Mouse (Mus musculus): ENCODE measurements around the gene Skil. TPM values are rescaled to one million over a fixed set of nuclear protein-coding genes. Genes with fewer than 3 reads are reported as not detected.

Skil gene
- 19.9 and 24.0 TPM in 2 replicates for polyA plus RNA-seq (2015; fragmentation: Nextera tagmentation; extraction: Ambion mirVana)

DNA sequence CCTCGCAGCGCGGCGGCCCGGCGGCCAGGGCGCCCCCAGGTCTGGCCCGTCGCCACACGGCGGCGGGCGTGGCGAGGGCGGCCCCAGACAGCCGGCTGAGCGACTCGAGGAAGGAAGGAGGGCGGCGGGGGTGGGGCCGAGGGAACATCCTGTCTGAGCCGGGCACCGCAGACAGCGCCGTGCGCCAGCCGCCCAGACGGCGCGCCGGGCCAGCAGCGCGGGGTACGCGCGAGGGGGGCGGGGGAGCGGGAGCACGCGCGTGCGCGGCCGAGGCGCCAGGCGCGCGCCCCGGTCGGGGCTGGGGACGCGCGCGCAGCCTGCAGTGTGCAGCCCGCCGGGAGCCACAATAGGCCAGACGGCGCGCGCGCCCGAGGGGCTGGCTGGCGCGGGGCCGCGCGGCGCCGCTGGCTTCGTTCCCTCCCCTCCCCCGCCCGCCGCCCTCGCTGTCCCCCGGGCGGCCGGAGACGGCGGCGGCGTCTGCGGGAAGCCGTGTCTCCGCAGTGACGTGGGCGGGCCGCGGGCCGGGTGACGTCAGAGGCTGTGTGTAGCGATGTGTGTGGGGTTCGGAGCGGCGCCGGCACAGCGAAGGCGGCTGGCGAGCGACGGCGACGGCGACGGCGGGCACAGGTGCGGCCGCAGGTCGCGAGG lies at the start of gene Skil:
Gene Skil, plus strand, starts transcription at position 528 of the 648 bp plus-strand sequence.
- under 1% methylated on average over 87 of the region's 109 CpGs for WGBS
- Histone ChIP-seq H3K4me3 (replicated peaks) (peak within 1 kb of the TSS; percentile 66), H3K36me3 (peaks cover 15% of the 10 kb centered on the region; the same call in 1 of the 2 replicates), H3K9ac (peak within 1 kb of the TSS; percentile 64), H3K9me3 (replicated peaks) (no peaks in the 10 kb centered on the region), H3K27me3 (no peaks in the 10 kb centered on the region), H3K4me1 (peaks cover 31% of the 10 kb centered on the region), H3K27ac (peak within 1 kb of the TSS; percentile 99), H3K4me2 (peak within 1 kb of the TSS; percentile 75)
- peak; percentile 98 for ATAC-seq (replicated peaks; ENCODE audit: low FRiP score)

GRCm38 (mm10) chr3:31047263-31047662 lies 47.6 kb upstream of the Skil start:
- H3K4me1 ChIP-seq: no peaks in the 10 kb centered on the region
- no peak overlapping the region for H3K4me2 ChIP-seq
- no peaks in the 10 kb centered on the region for H3K27me3 ChIP-seq
- no peak overlapping the region for H3K4me3 ChIP-seq (replicated peaks)
- peaks cover 70% of the 10 kb centered on the region for H3K36me3 ChIP-seq
- no peak overlapping the region for H3K27ac ChIP-seq
- WGBS: 66% methylated on average over 3 of the region's 3 CpGs
- H3K9me3 ChIP-seq (replicated peaks): no peaks in the 10 kb centered on the region
- ATAC-seq (replicated peaks; ENCODE audit: low FRiP score): no peak
- no peak overlapping the region for H3K9ac ChIP-seq

DNA sequence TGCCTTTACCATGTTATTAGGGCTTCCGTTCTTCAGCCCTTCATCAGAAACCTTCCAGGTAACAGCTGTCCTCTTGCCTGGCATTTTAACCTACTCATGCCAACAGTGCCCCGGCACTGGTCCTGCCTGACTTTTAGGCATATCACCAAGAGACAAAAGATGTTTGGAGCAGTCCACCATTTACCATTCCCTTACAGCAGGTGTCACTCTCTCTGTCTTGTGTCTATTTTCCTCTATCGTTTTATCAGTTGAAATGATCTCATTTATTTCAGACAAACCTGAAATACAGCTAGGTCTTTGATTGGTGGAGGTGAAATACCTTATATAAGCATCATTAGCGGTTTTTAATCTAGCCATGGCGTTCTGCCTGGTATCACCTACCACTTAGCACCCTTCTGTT lies 45.8 kb upstream of the Skil start:
- Histone ChIP-seq H3K4me2 (no peak overlapping the region), H3K27me3 (no peaks in the 10 kb centered on the region), H3K4me1 (no peaks in the 10 kb centered on the region), H3K9me3 (replicated peaks) (no peaks in the 10 kb centered on the region), H3K27ac (no peak overlapping the region), H3K9ac (no peak overlapping the region), H3K4me3 (replicated peaks) (no peak overlapping the region), H3K36me3 (peaks cover 61% of the 10 kb centered on the region)
- WGBS: 86% methylated on average over 5 of the region's 5 CpGs
- no peak for ATAC-seq (replicated peaks; ENCODE audit: low FRiP score)

DNA sequence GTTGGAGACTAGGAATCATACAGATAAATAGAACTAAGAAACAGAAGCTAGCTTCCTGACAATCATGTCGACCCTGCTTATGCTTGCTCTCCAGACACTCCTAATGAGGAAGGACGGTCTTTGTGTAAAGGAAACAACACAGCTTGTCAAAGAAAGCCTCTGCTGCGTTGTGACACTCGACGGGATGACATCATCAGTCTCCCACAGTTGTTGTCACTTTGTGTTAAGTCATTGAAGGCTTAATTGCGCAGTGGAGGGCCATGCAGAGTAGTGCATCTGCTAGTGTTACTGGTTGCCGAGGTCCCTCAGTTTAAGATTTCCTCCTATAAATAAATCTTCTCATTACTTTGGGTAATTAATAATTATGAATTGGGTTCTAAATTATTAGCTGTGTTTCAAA lies 44.5 kb upstream of the Skil start:
- H3K9ac ChIP-seq: no peak overlapping the region
- H3K4me3 ChIP-seq (replicated peaks): no peak overlapping the region
- no peaks in the 10 kb centered on the region for H3K4me1 ChIP-seq
- WGBS: 82% methylated on average over 7 of the region's 7 CpGs
- no peak overlapping the region for H3K27ac ChIP-seq
- no peaks in the 10 kb centered on the region for H3K9me3 ChIP-seq (replicated peaks)
- no peak overlapping the region for H3K4me2 ChIP-seq
- H3K36me3 ChIP-seq: peaks cover 54% of the 10 kb centered on the region
- no peaks in the 10 kb centered on the region for H3K27me3 ChIP-seq
- no peak for ATAC-seq (replicated peaks; ENCODE audit: low FRiP score)

GRCm38 (mm10) chr3:31051730-31052129 lies 43.1 kb upstream of the Skil start:
- ATAC-seq (replicated peaks; ENCODE audit: low FRiP score): no peak
- H3K9me3 ChIP-seq (replicated peaks): no peaks in the 10 kb centered on the region
- peaks cover 54% of the 10 kb centered on the region for H3K36me3 ChIP-seq
- no peak overlapping the region for H3K4me3 ChIP-seq (replicated peaks)
- no peak overlapping the region for H3K4me2 ChIP-seq
- H3K27ac ChIP-seq: no peak overlapping the region
- no peak overlapping the region for H3K9ac ChIP-seq
- no peaks in the 10 kb centered on the region for H3K27me3 ChIP-seq
- no peaks in the 10 kb centered on the region for H3K4me1 ChIP-seq
- 84% methylated on average over 9 of the region's 9 CpGs for WGBS

GRCm38 (mm10) chr3:31053191-31053590 lies 41.7 kb upstream of the Skil start:
- peaks cover 42% of the 10 kb centered on the region for H3K36me3 ChIP-seq
- H3K4me1 ChIP-seq: no peaks in the 10 kb centered on the region
- no peak overlapping the region for H3K4me3 ChIP-seq (replicated peaks)
- WGBS: 91% methylated on average over 9 of the region's 9 CpGs
- no peak overlapping the region for H3K9ac ChIP-seq
- no peak overlapping the region for H3K27ac ChIP-seq
- H3K27me3 ChIP-seq: no peaks in the 10 kb centered on the region
- H3K9me3 ChIP-seq (replicated peaks): no peaks in the 10 kb centered on the region
- H3K4me2 ChIP-seq: no peak overlapping the region
- no peak for ATAC-seq (replicated peaks; ENCODE audit: low FRiP score)

DNA sequence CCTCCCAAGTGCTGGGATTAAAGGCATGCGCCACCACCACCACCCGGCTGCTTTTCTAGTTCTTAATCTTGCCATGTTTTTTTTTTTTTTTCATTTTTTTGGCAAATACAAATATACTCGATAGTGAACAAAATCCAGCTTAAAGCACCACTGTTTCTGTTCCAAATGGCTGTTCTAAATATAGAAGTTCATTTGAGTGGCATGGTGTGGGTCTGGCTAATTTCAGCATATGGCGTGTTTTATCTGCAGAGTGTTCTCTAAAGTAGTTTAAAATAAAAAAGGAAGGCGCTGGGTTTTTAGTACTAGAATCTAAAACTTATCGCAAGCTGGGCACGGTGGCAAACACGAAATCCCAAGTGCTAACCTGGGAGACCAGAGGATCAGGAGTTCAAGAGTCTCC lies 40.0 kb upstream of the Skil start:
- 94% methylated on average over 8 of the region's 8 CpGs for WGBS
- no peak for ATAC-seq (replicated peaks; ENCODE audit: low FRiP score)
- H3K9me3 ChIP-seq (replicated peaks): no peaks in the 10 kb centered on the region
- H3K9ac ChIP-seq: no peak overlapping the region
- H3K4me3 ChIP-seq (replicated peaks): no peak overlapping the region
- H3K27ac ChIP-seq: no peak overlapping the region
- peaks cover 25% of the 10 kb centered on the region for H3K36me3 ChIP-seq
- no peaks in the 10 kb centered on the region for H3K27me3 ChIP-seq
- no peaks in the 10 kb centered on the region for H3K4me1 ChIP-seq
- no peak overlapping the region for H3K4me2 ChIP-seq

DNA sequence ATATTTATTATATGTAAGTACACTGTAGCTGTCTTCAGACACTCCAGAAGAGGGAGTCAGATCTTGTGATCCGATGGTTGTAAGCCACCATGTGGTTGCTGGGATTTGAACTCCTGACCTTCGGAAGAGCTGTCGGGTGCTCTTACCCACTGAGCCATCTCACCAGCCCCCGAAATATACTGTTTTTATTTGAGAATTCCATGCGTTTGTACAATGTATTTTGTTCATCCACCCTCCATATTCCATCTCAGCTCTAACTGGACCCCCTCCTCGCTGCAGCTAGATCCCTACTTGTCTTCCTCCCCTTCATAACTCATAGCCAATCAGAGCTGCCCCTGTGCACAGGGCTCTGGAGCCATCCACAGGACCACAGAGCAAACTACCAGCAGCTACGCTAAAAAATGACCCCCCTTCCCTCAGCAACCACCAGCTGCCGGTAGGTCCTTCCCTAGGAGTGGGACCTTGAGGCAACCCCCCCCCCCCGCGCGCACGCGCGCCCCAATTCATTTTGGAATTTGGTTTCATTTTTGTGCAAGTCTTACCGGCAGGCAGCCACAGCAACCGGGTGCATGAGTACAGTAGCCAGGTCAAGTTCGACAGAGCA lies 38.7 kb upstream of the Skil start:
- H3K27ac ChIP-seq: peak overlapping the region; percentile 95
- H3K9ac ChIP-seq: 0 out of 2 replicates have a peak overlapping the region, but pooled peaks have one; percentile 10
- peak overlapping the region; percentile 72 for H3K4me2 ChIP-seq
- peak overlapping the region; percentile 57 for H3K4me3 ChIP-seq (replicated peaks)
- ATAC-seq (replicated peaks; ENCODE audit: low FRiP score): peak; percentile 63
- peaks cover 13% of the 10 kb centered on the region; the same call in 1 of the 2 replicates for H3K36me3 ChIP-seq
- no peaks in the 10 kb centered on the region for H3K4me1 ChIP-seq
- 28% methylated on average over 17 of the region's 17 CpGs for WGBS
- H3K27me3 ChIP-seq: no peaks in the 10 kb centered on the region
- no peaks in the 10 kb centered on the region for H3K9me3 ChIP-seq (replicated peaks)

GRCm38 (mm10) chr3:31056651-31057627 lies 37.9 kb upstream of the Skil start:
- H3K36me3 ChIP-seq: peaks cover 7% of the 10 kb centered on the region; the same call in 1 of the 2 replicates
- H3K4me3 ChIP-seq (replicated peaks): peak overlapping the region; percentile 57
- H3K9me3 ChIP-seq (replicated peaks): no peaks in the 10 kb centered on the region
- no peaks in the 10 kb centered on the region for H3K4me1 ChIP-seq
- peak; percentile 93 for ATAC-seq (replicated peaks; ENCODE audit: low FRiP score)
- H3K27me3 ChIP-seq: no peaks in the 10 kb centered on the region
- H3K27ac ChIP-seq: peak overlapping the region; percentile 95
- 1% methylated on average over 30 of the region's 30 CpGs for WGBS
- peak overlapping the region; percentile 45; the same call in 1 of the 2 replicates for H3K9ac ChIP-seq
- peak overlapping the region; percentile 72 for H3K4me2 ChIP-seq

DNA sequence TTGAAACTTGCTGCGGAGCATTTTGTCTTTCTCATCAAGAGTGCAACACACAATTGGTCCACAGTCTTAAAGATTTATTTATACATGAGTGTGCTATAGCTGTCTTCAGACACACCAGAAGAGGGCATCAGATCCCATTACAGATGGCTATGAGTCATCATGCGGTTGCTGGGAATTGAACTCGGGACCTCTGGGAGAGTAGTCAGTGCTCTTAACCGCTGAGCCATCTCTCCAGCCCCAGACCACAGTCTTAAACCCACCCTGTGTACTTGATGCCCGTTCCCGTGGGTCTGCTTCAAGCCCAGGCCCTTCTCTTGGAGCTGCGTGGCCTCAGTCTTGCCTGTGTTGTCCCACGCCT lies 34.1 kb upstream of the Skil start:
- Histone ChIP-seq H3K36me3 (no peaks in the 10 kb centered on the region), H3K4me2 (no peak overlapping the region), H3K27me3 (no peaks in the 10 kb centered on the region), H3K27ac (0 out of 2 replicates have a peak overlapping the region, but pooled peaks have one; percentile 25), H3K9me3 (replicated peaks) (no peaks in the 10 kb centered on the region), H3K4me1 (no peaks in the 10 kb centered on the region), H3K9ac (no peak overlapping the region), H3K4me3 (replicated peaks) (no peak overlapping the region)
- WGBS: 89% methylated on average over 8 of the region's 8 CpGs
- no peak for ATAC-seq (replicated peaks; ENCODE audit: low FRiP score)

DNA sequence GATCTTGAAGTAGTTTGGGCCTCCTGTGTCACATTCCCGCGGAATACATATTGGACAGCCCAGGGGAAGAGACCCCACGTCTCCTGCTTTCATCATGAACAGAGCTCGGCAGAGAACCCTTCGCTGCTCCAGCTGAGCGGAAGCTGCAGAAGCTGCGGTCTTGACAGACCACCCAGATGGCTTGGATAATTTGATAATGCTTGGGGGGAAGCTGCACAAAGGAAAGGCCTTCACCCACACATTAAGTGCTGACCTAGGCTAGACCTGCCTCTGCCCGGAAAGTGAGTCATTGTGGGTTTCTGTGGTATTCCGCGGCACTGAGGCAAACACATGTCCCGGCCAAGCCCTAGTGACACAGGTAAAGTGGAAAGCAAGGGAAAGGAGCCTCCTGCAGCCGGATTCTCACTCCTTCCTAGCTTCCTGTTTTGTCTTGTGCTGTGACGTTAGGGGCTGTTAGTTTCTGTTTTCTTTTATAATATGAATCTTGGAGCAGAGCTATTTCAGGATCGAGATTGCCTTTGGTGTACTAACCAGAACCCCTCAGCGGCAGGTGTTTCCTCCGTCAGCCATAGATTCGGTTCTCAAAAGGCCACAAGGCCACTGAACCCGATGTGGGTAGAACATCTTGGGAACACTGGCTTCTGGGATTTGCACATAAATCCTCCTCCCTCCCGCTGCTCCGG lies 33.6 kb upstream of the Skil start:
- no peaks in the 10 kb centered on the region for H3K36me3 ChIP-seq
- no peak for ATAC-seq (replicated peaks; ENCODE audit: low FRiP score)
- H3K9ac ChIP-seq: no peak overlapping the region
- H3K4me1 ChIP-seq: no peaks in the 10 kb centered on the region
- 65% methylated on average over 20 of the region's 20 CpGs for WGBS
- H3K4me2 ChIP-seq: peak overlapping the region; percentile 17; the same call in 1 of the 2 replicates
- no peaks in the 10 kb centered on the region for H3K27me3 ChIP-seq
- 0 out of 2 replicates have a peak overlapping the region, but pooled peaks have one; percentile 25 for H3K27ac ChIP-seq
- no peaks in the 10 kb centered on the region for H3K9me3 ChIP-seq (replicated peaks)
- no peak overlapping the region for H3K4me3 ChIP-seq (replicated peaks)
